Mouse (Mus musculus) cerebellum, adult 2 months (tissue): ENCODE data around the gene Gjb4. TPM values are rescaled to one million over a fixed set of nuclear protein-coding genes. Genes with fewer than 3 reads are reported as not detected.

Experiments
- DNase-seq, 2 experiments: peaks; one replicate each; pipeline ENCODE4 v3.0.0; 2021
- H3K27ac ChIP-seq: fragments of 200-500 bp; 2 replicates; pipeline ENCODE4 v1.5.1; 2012; ENCODE audit warnings: low read length, control low read depth, inconsistent platforms; ENCODE audit not compliant: insufficient read depth
- H3K27me3 ChIP-seq: fragments of 200-500 bp; 2 replicates; pipeline ENCODE4 v1.6.1; 2012; ENCODE audit warnings: inconsistent platforms, mild to moderate bottlenecking, low read length, moderate library complexity; ENCODE audit not compliant: control insufficient read depth, insufficient read depth
- H3K4me1 ChIP-seq: fragments of 200-500 bp; 2 replicates; pipeline ENCODE4 v1.6.1; 2011; ENCODE audit warnings: low read length; ENCODE audit not compliant: control insufficient read depth, insufficient read depth
- H3K4me3 ChIP-seq: fragments of 200-500 bp; replicated peaks from 2 replicates; pipeline ENCODE3; 2011; ENCODE audit warnings: mild to moderate bottlenecking, low read depth, low read length, control low read depth; ENCODE audit not compliant: insufficient read depth
- CTCF ChIP-seq: fragments of 200-500 bp; IDR thresholded peaks from 2 replicates; pipeline ENCODE4 v1.5.1; 2011; ENCODE audit warnings: low read depth, mild to moderate bottlenecking, control low read depth, low read length, moderate library complexity, borderline replicate concordance; ENCODE audit not compliant: insufficient read depth
- POLR2A ChIP-seq: fragments of 200-500 bp; IDR thresholded peaks from 2 replicates; pipeline ENCODE4 v1.6.1; 2011; ENCODE audit warnings: low read length, control low read depth, borderline replicate concordance; ENCODE audit not compliant: insufficient read depth
- WGBS: fragments of 180-500 bp; shearing (Covaris S2); methylation state at CpG from one replicate; pipeline ENCODE4 v1.1.7; 2018; 5-methylcytosine and 5-hydroxymethylcytosine counted together
- polyA plus RNA-seq: library from polyadenylated mRNA; depleted of rRNA; stranded (reverse); fragments of >200 nt; gene quantifications from 2 replicates; pipeline ENCODE4 v1.2.3, GENCODE M21; 2012; rRNA removed

Gene Gjb4
- polyA plus RNA-seq = 0.10 TPM in 1 of 2 replicates, not detected in the other

- Histone ChIP-seq H3K4me1 (no peaks in the 10 kb centered on the region), H3K27ac (no peak within 1 kb of the TSS), H3K4me3 (no peak within 1 kb of the TSS), H3K27me3 (no peaks in the 10 kb centered on the region)
- TF ChIP-seq CTCF (no peak), POLR2A (no peak)
- no peak for DNase-seq
- 49% methylated on average over 8 of the region's 8 CpGs for WGBS
Observed at GRCm38 (mm10) chr4:127353951-127354438, at the start of gene Gjb4. Gjb4 (minus strand) TSS chr4:127354081.

GRCm38 (mm10) chr4:127402614-127403013 lies 48.7 kb upstream of the Gjb4 start:
- WGBS = 64% methylated on average over 3 of the region's 3 CpGs

GRCm38 (mm10) chr4:127402166-127402565 lies 48.3 kb upstream of the Gjb4 start:
- Histone ChIP-seq H3K27me3 (no peaks in the 10 kb centered on the region), H3K4me1 (peaks cover 21% of the 10 kb centered on the region), H3K27ac (no peak overlapping the region), H3K4me3 (no peak overlapping the region)
- DNase-seq = peak in 1 of 2 experiments; percentile 27
- WGBS = 13% methylated on average over 4 of the region's 4 CpGs
- TF ChIP-seq POLR2A (no peak), CTCF (no peak)

More at GRCm38 (mm10) chr4:127402614-127403013, 48.7 kb upstream of the Gjb4 start:
- Histone ChIP-seq H3K27ac (no peak overlapping the region), H3K27me3 (no peaks in the 10 kb centered on the region), H3K4me3 (no peak overlapping the region), H3K4me1 (peaks cover 21% of the 10 kb centered on the region)
- no peak for DNase-seq
- TF ChIP-seq POLR2A (no peak), CTCF (no peak)

- TF ChIP-seq CTCF (no peak), POLR2A (no peak)
- peak; percentile 78 to 88 for DNase-seq
Observed at GRCm38 (mm10) chr4:127400165-127401145, 46.6 kb upstream of the Gjb4 start.

DNA sequence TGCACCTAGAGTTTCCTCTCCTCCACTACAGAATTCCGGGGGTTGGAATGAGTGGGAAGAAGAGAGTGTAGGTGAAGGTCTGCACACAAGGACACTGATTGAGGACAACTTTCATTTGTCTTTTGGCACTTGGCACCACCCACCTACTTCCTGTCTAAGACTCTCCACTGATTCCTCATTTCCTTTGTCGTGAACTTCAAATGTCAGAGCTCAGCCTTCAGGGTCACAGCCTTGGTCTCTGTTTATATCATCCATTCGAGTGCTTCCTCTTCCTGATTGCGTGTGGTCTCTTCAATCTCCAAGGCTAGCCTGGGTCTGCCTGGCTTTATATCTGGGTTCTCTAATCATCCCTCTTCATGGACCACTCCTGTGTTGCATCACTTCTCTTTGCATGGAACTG lies 41.7 kb upstream of the Gjb4 start:
- 93% methylated on average over 4 of the region's 4 CpGs for WGBS
- no peak overlapping the region for H3K27ac ChIP-seq
- DNase-seq = no peak
- H3K4me1 ChIP-seq = peaks cover 7% of the 10 kb centered on the region
- no peak overlapping the region for H3K4me3 ChIP-seq
- TF ChIP-seq POLR2A = no peak
- TF ChIP-seq CTCF = no peak
- no peaks in the 10 kb centered on the region for H3K27me3 ChIP-seq

More at GRCm38 (mm10) chr4:127400165-127401145, 46.6 kb upstream of the Gjb4 start:
- Histone ChIP-seq H3K27ac (peak overlapping the region; percentile 8; the same call in 1 of the 2 replicates), H3K4me3 (no peak overlapping the region), H3K4me1 (peaks cover 21% of the 10 kb centered on the region), H3K27me3 (no peaks in the 10 kb centered on the region)
- 24% methylated on average over 11 of the region's 11 CpGs for WGBS

GRCm38 (mm10) chr4:127389645-127390044 lies 35.8 kb upstream of the Gjb4 start:
- no peak for TF ChIP-seq CTCF
- TF ChIP-seq POLR2A = no peak

GRCm38 (mm10) chr4:127377344-127377743 lies 23.5 kb upstream of the Gjb4 start:
- Histone ChIP-seq H3K27ac (no peak overlapping the region), H3K4me1 (no peaks in the 10 kb centered on the region), H3K27me3 (0 out of 2 replicates have a peak, but pooled peaks cover 1% of the 10 kb centered on the region), H3K4me3 (no peak overlapping the region)
- DNase-seq = no peak
- no peak for TF ChIP-seq POLR2A
- TF ChIP-seq CTCF = peak; percentile 48; the same call in 1 of the 2 replicates
- WGBS = 42% methylated on average over 4 of the region's 4 CpGs

More at GRCm38 (mm10) chr4:127389645-127390044, 35.8 kb upstream of the Gjb4 start:
- no peak overlapping the region for H3K4me3 ChIP-seq
- WGBS = 72% methylated on average over 13 of the region's 13 CpGs
- no peaks in the 10 kb centered on the region for H3K4me1 ChIP-seq
- H3K27ac ChIP-seq = no peak overlapping the region
- DNase-seq = no peak
- no peaks in the 10 kb centered on the region for H3K27me3 ChIP-seq

DNA sequence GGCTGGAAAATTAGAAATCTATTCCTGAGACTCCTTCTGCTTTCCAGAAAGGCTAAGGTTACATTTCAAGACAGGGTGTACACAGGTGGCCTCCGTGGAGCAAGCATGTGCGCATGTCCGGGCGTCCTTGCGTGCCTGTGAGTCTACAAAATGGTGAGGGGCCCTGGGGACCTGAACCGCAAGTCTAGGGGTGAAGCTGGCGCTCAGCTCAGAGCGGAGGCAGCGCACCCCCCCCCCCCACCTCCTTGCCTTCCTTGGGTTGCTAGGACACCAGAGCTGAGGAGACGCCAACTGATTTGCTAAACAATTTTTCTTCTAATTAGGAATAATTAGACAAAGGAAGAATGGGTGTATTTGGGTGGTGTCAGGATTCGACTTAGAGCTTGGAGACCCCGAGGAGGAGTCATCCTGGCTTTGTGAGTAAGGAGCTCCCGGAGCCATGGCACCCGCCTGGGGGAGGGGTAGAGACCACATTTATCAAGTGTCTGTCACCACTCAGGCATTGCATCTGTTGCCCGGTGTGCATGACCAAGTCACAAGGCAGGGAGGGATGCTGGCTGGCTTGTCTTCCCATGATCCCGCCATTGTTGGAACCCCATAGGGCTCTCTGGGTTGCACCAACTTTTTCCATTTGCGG lies 21.8 kb upstream of the Gjb4 start:
- no peak for DNase-seq
- 20% methylated on average over 17 of the region's 17 CpGs for WGBS
- Histone ChIP-seq H3K4me1 (no peaks in the 10 kb centered on the region), H3K4me3 (no peak overlapping the region), H3K27ac (no peak overlapping the region), H3K27me3 (0 out of 2 replicates have a peak, but pooled peaks cover 1% of the 10 kb centered on the region)
- TF ChIP-seq POLR2A = no peak
- no peak for TF ChIP-seq CTCF
